Mouse (Mus musculus): ENCODE results near the gene Gad1.

DNA sequence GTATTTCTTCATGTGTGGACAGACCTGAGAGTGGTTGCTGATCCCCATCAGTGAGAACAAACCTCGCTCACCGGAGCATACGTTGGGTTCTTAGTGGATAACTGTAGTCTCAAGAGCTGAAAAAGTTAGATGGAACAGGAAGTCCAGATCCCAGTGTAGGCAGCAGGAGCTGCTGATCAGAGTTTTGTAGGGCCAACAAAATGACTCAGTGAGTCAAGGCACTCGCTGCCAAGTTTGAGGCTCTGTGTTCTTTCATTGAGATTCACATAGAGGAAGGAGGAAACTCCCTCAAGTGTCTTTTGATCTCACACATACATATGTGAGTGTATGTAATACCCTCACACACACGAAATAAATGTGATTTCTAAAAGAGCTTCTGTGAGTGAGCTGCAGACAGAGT lies 40.8 kb downstream of the Gad1 start:
- TF ChIP-seq CTCF (IDR thresholded peaks at IDR 0.05; ENCODE audit: low read depth, low read length): no peak
- TF ChIP-seq TAL1 (conservative IDR thresholded peaks at IDR 0.05; ENCODE audit: low read depth, low read length): no peak
